Mouse (Mus musculus): ENCODE data around the gene Mapk6.

GRCm38 (mm10) chr9:75427366-75428273 is 17.8 kb upstream of the Mapk6 start:
- TF ChIP-seq POLR2A (IDR thresholded peaks at IDR 0.05; ENCODE audit: extremely low read depth, insufficient read depth, low read length): no peak
- TF ChIP-seq CTCF (IDR thresholded peaks at IDR 0.05; ENCODE audit: low read depth, low read length): no peak

All from liver, adult 2 months (tissue).